Mouse (Mus musculus) neural tube, embryonic 14.5 days (tissue): ENCODE data around the gene Oas1a. TPM values are rescaled to one million over a fixed set of nuclear protein-coding genes. Genes with fewer than 3 reads are reported as not detected.
"Not testable (repeated sequence)": the region's sequence is repeated elsewhere in the genome, so short reads cannot be mapped to it uniquely, and the experiment has no call there.

Experiments used
- ATAC-seq: fragments of 200-750 bp; cut with Nextera tagmentation; 2 replicates; pipeline ENCODE4 v1.8.0; 2017; ENCODE audit warnings: low read depth, mild to moderate bottlenecking, moderate TSS enrichment, moderate library complexity
- H3K27ac ChIP-seq: fragments of 300-500 bp; sonication (generic); 2 replicates; pipeline ENCODE4 v1.5.1; 2014; ENCODE audit warnings: low read depth, mild to moderate bottlenecking, control low read depth, low read length, moderate library complexity, mixed read lengths
- H3K27me3 ChIP-seq: fragments of 300-500 bp; sonication (generic); 2 replicates; pipeline ENCODE4 v1.6.1; 2014; ENCODE audit warnings: low read length; ENCODE audit not compliant: control insufficient read depth, insufficient read depth
- H3K36me3 ChIP-seq: fragments of 300-500 bp; sonication (generic); 2 replicates; pipeline ENCODE4 v1.6.1; 2014; ENCODE audit warnings: low read length, mixed read lengths; ENCODE audit not compliant: control insufficient read depth, insufficient read depth
- H3K4me1 ChIP-seq: fragments of 300-500 bp; sonication (generic); 2 replicates; pipeline ENCODE4 v1.6.1; 2014; ENCODE audit warnings: low read length; ENCODE audit not compliant: control insufficient read depth, insufficient read depth
- H3K4me2 ChIP-seq: fragments of 300-500 bp; sonication (generic); 2 replicates; pipeline ENCODE4 v1.6.1; 2014; ENCODE audit warnings: mild to moderate bottlenecking, low read depth, low read length, control low read depth
- H3K4me3 ChIP-seq: fragments of 300-500 bp; sonication (generic); 2 replicates; pipeline ENCODE4 v1.5.1; 2014; ENCODE audit warnings: low read depth, low read length, control low read depth, mixed read lengths
- H3K9ac ChIP-seq: fragments of 300-500 bp; sonication (generic); replicated peaks from 2 replicates; pipeline ENCODE4 v1.6.1; 2014; ENCODE audit warnings: low read depth, mild to moderate bottlenecking, control low read depth, low read length, mixed read lengths
- H3K9me3 ChIP-seq: fragments of 300-500 bp; sonication (generic); 2 replicates; pipeline ENCODE4 v1.6.1; 2016; ENCODE audit warnings: low read length; ENCODE audit not compliant: control insufficient read depth
- WGBS: fragments of 180-500 bp; shearing (Covaris S2); extraction: QIAGEN DNeasy Blood & Tissue Kit; methylation state at CpG from one replicate; pipeline ENCODE4 v1.1.7; 2014; 5-methylcytosine and 5-hydroxymethylcytosine counted together
- polyA plus RNA-seq: library from polyadenylated mRNA; unstranded; fragments of >200 nt; fragmentation: Nextera tagmentation; extraction: Ambion mirVana; gene quantifications from 2 replicates; pipeline ENCODE4 v1.2.1, GENCODE M21; 2014

The Oas1a gene
- polyA plus RNA-seq, 1 experiment from 2014 or later = 0.21 TPM

- no peak for ATAC-seq
- H3K36me3 ChIP-seq = no peaks in the 10 kb centered on the region
- 61% methylated on average over 6 of the region's 6 CpGs for WGBS
- H3K4me3 ChIP-seq = no peak overlapping the region
- H3K27me3 ChIP-seq = no peaks in the 10 kb centered on the region
- no peak overlapping the region for H3K9ac ChIP-seq
- H3K27ac ChIP-seq = no peak overlapping the region
- H3K4me2 ChIP-seq = no peak overlapping the region
- no peaks in the 10 kb centered on the region for H3K9me3 ChIP-seq
- H3K4me1 ChIP-seq = no peaks in the 10 kb centered on the region
Measured at GRCm38 (mm10) chr5:120887831-120888230, 19.5 kb downstream of the Oas1a start.

GRCm38 (mm10) chr5:120887413-120887812 lies 19.9 kb downstream of the Oas1a start, which contains the start of gene Oas1g:
TSS of gene Oas1g (minus strand) at chr5:120887613.
- not testable (repeated sequence) for H3K9ac ChIP-seq, ATAC-seq, H3K4me3 ChIP-seq, H3K4me2 ChIP-seq, H3K36me3 ChIP-seq, H3K9me3 ChIP-seq, H3K27ac ChIP-seq, H3K27me3 ChIP-seq, H3K4me1 ChIP-seq
- WGBS = 22% methylated on average over 5 of the region's 9 CpGs

DNA sequence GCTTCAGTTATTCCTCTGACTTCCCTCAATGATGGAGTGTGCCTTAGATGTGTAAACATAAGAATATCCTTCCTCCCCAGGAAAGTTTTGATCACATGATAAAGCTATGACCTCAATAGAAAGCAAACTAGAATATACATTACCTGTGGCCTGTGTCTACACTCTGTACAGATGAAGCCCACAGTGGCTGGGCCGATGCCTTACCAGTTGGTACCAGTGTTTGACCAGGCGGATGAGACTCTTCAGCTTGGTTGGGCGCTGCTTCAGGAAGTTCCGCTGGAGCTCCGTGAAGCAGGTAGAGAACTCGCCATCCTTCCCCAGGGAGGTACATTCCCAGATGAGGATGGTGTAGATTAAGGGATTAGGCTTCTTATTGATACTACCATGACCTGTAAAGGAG lies 25.6 kb downstream of the Oas1a start:
- not testable (repeated sequence) for H3K4me1 ChIP-seq, H3K4me3 ChIP-seq, H3K9me3 ChIP-seq, ATAC-seq, H3K27ac ChIP-seq, H3K36me3 ChIP-seq, H3K9ac ChIP-seq, H3K4me2 ChIP-seq, H3K27me3 ChIP-seq
- 94% methylated on average over 6 of the region's 6 CpGs for WGBS

DNA sequence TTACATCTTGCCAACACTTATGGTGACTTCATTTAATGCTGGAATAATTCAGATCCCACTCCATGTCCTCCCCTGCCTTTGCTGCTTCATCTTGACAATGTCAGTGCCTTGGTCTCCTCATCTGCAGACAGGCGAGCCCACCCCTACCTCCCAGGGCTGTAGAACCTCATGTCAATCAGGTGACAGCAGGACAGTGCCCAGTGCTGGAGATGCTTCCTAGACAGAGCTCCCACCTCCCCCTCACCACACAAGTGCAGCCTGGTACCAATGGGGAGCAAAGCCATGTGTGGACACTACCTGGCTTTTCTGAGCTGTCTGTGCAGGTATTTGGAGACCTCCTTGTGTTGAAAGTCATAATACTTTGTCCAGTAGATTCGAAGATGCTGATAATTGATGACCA lies 28.5 kb downstream of the Oas1a start:
- H3K27me3 ChIP-seq, H3K4me1 ChIP-seq, ATAC-seq, H3K27ac ChIP-seq, H3K9me3 ChIP-seq, H3K4me2 ChIP-seq, H3K36me3 ChIP-seq, H3K4me3 ChIP-seq, H3K9ac ChIP-seq: not testable (repeated sequence)
- WGBS = 73% methylated on average over 2 of the region's 2 CpGs

DNA sequence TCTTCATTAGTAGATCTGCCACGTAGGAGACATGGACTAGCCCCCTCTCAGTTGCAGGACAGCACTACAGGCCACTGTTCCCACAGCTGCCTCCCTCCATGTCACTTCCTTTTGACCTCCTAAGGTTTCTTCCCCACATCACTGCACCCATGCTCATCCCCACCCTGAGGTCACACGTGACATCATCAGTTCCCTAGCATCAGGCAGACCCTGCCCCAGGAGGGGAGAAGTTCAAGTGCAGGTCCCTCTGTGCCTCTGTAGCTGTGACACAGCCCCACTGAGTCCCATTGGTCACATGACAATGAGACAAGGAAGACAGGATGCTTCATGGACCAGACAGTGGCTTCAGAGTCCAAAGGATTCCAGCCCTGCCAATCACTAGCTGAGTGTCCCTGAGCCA lies 29.9 kb downstream of the Oas1a start:
- H3K4me2 ChIP-seq, H3K27me3 ChIP-seq, H3K36me3 ChIP-seq, H3K9me3 ChIP-seq, H3K9ac ChIP-seq, H3K4me1 ChIP-seq, H3K27ac ChIP-seq, ATAC-seq, H3K4me3 ChIP-seq: not testable (repeated sequence)
- WGBS = 76% methylated on average over 2 of the region's 2 CpGs

- not testable (repeated sequence) for ATAC-seq, H3K4me1 ChIP-seq, H3K27me3 ChIP-seq, H3K4me3 ChIP-seq, H3K36me3 ChIP-seq, H3K9ac ChIP-seq, H3K9me3 ChIP-seq, H3K27ac ChIP-seq, H3K4me2 ChIP-seq
- WGBS = 65% methylated on average over 2 of the region's 3 CpGs
Measured at GRCm38 (mm10) chr5:120876839-120877238, 30.5 kb downstream of the Oas1a start.

- WGBS = 70% methylated on average over 2 of the region's 2 CpGs
Measured at GRCm38 (mm10) chr5:120871469-120871868, 35.9 kb downstream of the Oas1a start.

GRCm38 (mm10) chr5:120870782-120871181 lies 36.5 kb downstream of the Oas1a start:
- Histone ChIP-seq H3K4me1 (no peaks in the 10 kb centered on the region), H3K27ac (no peak overlapping the region), H3K27me3 (no peaks in the 10 kb centered on the region), H3K36me3 (no peaks in the 10 kb centered on the region), H3K9me3 (no peaks in the 10 kb centered on the region), H3K4me2 (no peak overlapping the region), H3K9ac (no peak overlapping the region), H3K4me3 (no peak overlapping the region)
- ATAC-seq = no peak
- 76% methylated on average over 7 of the region's 7 CpGs for WGBS

More at GRCm38 (mm10) chr5:120871469-120871868, 35.9 kb downstream of the Oas1a start:
- H3K4me1 ChIP-seq = no peaks in the 10 kb centered on the region
- H3K9ac ChIP-seq = no peak overlapping the region
- H3K4me2 ChIP-seq = no peak overlapping the region
- no peaks in the 10 kb centered on the region for H3K36me3 ChIP-seq
- no peak overlapping the region for H3K4me3 ChIP-seq
- no peaks in the 10 kb centered on the region for H3K9me3 ChIP-seq
- no peak overlapping the region for H3K27ac ChIP-seq
- ATAC-seq = no peak
- no peaks in the 10 kb centered on the region for H3K27me3 ChIP-seq

DNA sequence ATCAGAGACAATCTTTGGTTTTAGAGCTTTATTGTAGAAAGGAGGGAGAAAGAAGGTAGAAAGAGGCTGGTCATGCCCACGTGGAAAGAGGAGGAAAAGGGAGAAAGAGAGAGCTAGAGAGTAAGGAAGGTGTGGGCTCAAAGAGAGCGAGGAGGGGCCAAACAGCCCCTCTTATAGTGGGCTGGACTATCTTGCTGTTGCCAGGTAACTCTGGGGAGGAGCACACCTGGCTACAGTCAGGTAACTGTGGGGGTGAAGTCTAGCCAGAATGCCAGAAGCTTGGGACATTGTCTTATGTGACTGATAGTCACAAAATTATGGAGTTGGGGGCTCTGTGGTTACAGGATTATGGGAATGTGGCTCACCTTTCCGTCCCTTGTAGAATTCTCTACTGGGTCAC lies 37.2 kb downstream of the Oas1a start:
- no peak overlapping the region for H3K9ac ChIP-seq
- H3K4me2 ChIP-seq = no peak overlapping the region
- H3K36me3 ChIP-seq = no peaks in the 10 kb centered on the region
- no peak overlapping the region for H3K4me3 ChIP-seq
- no peak overlapping the region for H3K27ac ChIP-seq
- no peaks in the 10 kb centered on the region for H3K9me3 ChIP-seq
- H3K4me1 ChIP-seq = no peaks in the 10 kb centered on the region
- H3K27me3 ChIP-seq = no peaks in the 10 kb centered on the region
- WGBS = 58% methylated on average over 3 of the region's 3 CpGs
- no peak for ATAC-seq
